Mouse (Mus musculus): ENCODE measurements around the gene Vmn2r67. TPM values are rescaled to one million over a fixed set of nuclear protein-coding genes. Genes with fewer than 3 reads are reported as not detected.
"Not testable (repeated sequence)": the region's sequence is repeated elsewhere in the genome, so short reads cannot be mapped to it uniquely, and the experiment has no call there.

Gene Vmn2r67
- total RNA-seq (2021): not detected
- long read RNA-seq, experiment 1: 0 reads
- long read RNA-seq, experiment 2: 0 reads

GRCm38 (mm10) chr7:85155898-85156297 is at the start of gene Vmn2r67:
Gene Vmn2r67 (minus strand): TSS chr7:85155998.
- no peak for DNase-seq

GRCm38 (mm10) chr7:85104531-85104930 is 51.3 kb downstream of the Vmn2r67 start:
- not testable (repeated sequence) for DNase-seq

Other genes starting within 250 kb of the Vmn2r67 start
- gene Vmn2r65, start 191.9 kb downstream of the Vmn2r67 start, total RNA-seq (2021): not detected
- gene Vmn2r66, start 143.7 kb downstream of the Vmn2r67 start, total RNA-seq (2021): not detected
- not detected for gene Vmn2r68, start 81.8 kb upstream of the Vmn2r67 start, total RNA-seq (2021)